Mouse (Mus musculus) neural tube, embryonic 14.5 days (tissue): ENCODE data around the gene Mrps2. TPM values are rescaled to one million over a fixed set of nuclear protein-coding genes. Genes with fewer than 3 reads are reported as not detected.
"Not testable (repeated sequence)": the region's sequence is repeated elsewhere in the genome, so short reads cannot be mapped to it uniquely, and the experiment has no call there.

Source experiments
- ATAC-seq: fragments of 200-750 bp; cut with Nextera tagmentation; 2 replicates; pipeline ENCODE4 v1.8.0; 2017; ENCODE audit warnings: low read depth, mild to moderate bottlenecking, moderate TSS enrichment, moderate library complexity
- H3K27ac ChIP-seq: fragments of 300-500 bp; sonication (generic); 2 replicates; pipeline ENCODE4 v1.5.1; 2014; ENCODE audit warnings: low read depth, mild to moderate bottlenecking, control low read depth, low read length, moderate library complexity, mixed read lengths
- H3K27me3 ChIP-seq: fragments of 300-500 bp; sonication (generic); 2 replicates; pipeline ENCODE4 v1.6.1; 2014; ENCODE audit warnings: low read length; ENCODE audit not compliant: control insufficient read depth, insufficient read depth
- H3K36me3 ChIP-seq: fragments of 300-500 bp; sonication (generic); 2 replicates; pipeline ENCODE4 v1.6.1; 2014; ENCODE audit warnings: low read length, mixed read lengths; ENCODE audit not compliant: control insufficient read depth, insufficient read depth
- H3K4me1 ChIP-seq: fragments of 300-500 bp; sonication (generic); 2 replicates; pipeline ENCODE4 v1.6.1; 2014; ENCODE audit warnings: low read length; ENCODE audit not compliant: control insufficient read depth, insufficient read depth
- H3K4me2 ChIP-seq: fragments of 300-500 bp; sonication (generic); 2 replicates; pipeline ENCODE4 v1.6.1; 2014; ENCODE audit warnings: mild to moderate bottlenecking, low read depth, low read length, control low read depth
- H3K4me3 ChIP-seq: fragments of 300-500 bp; sonication (generic); 2 replicates; pipeline ENCODE4 v1.5.1; 2014; ENCODE audit warnings: low read depth, low read length, control low read depth, mixed read lengths
- H3K9ac ChIP-seq: fragments of 300-500 bp; sonication (generic); replicated peaks from 2 replicates; pipeline ENCODE4 v1.6.1; 2014; ENCODE audit warnings: low read depth, mild to moderate bottlenecking, control low read depth, low read length, mixed read lengths
- H3K9me3 ChIP-seq: fragments of 300-500 bp; sonication (generic); 2 replicates; pipeline ENCODE4 v1.6.1; 2016; ENCODE audit warnings: low read length; ENCODE audit not compliant: control insufficient read depth
- WGBS: fragments of 180-500 bp; shearing (Covaris S2); extraction: QIAGEN DNeasy Blood & Tissue Kit; methylation state at CpG from one replicate; pipeline ENCODE4 v1.1.7; 2014; 5-methylcytosine and 5-hydroxymethylcytosine counted together
- polyA plus RNA-seq: library from polyadenylated mRNA; unstranded; fragments of >200 nt; fragmentation: Nextera tagmentation; extraction: Ambion mirVana; gene quantifications from 2 replicates; pipeline ENCODE4 v1.2.1, GENCODE M21; 2014

The Mrps2 gene
- polyA plus RNA-seq, 1 experiment from 2014 or later: 57.7 TPM

DNA sequence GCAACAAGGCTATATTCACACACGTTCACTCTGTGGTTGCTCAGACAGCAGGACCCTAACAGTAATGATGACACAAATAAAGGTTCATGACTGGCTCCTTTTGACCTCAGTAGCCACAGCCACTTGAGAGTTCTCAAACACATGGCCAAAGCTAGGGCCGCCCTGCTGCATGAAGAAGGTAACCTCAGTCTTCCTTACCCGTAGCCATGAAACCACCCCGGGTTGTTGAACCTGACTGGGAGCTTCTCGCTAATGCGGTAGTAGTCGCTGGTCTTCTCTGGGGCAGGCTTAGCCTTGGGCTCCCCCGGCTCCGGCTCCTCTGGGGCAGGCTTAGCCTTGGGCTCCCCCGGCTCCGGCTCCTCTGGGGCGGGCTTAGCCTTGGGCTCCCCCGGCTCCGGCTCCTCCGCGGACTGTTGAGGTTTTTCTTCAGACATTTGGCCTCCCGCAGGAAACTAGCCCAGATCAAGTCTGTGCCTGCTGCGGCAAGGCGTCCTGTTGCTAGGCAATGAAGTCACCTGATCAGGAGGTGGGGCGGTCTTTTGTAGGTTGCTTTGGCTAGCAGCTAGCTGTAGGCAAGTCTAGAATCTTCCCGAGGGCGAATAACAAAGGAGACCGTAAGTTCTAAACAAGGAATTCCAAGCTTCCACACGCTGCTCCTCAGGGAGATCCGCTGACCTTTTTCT is 1.9 kb upstream of the Mrps2 start, which contains the start of gene 1700007K13Rik:
TSS of gene 1700007K13Rik (minus strand) at position 497 of the 683 bp plus-strand sequence.
- no peak within 1 kb of the TSS for H3K4me3 ChIP-seq
- no peaks in the 10 kb centered on the region for H3K27me3 ChIP-seq
- H3K4me1 ChIP-seq: peaks cover 8% of the 10 kb centered on the region; the same call in 1 of the 2 replicates
- no peaks in the 10 kb centered on the region for H3K9me3 ChIP-seq
- peaks cover 8% of the 10 kb centered on the region; the same call in 1 of the 2 replicates for H3K36me3 ChIP-seq
- WGBS: 5% methylated on average over 25 of the region's 25 CpGs
- ATAC-seq: peak; percentile 63; the same call in 1 of the 2 replicates
- no peak within 1 kb of the TSS for H3K27ac ChIP-seq
- 0 out of 2 replicates have a peak within 1 kb of the TSS, but pooled peaks have one; percentile 5 for H3K9ac ChIP-seq
- H3K4me2 ChIP-seq: peak within 1 kb of the TSS; percentile 42

DNA sequence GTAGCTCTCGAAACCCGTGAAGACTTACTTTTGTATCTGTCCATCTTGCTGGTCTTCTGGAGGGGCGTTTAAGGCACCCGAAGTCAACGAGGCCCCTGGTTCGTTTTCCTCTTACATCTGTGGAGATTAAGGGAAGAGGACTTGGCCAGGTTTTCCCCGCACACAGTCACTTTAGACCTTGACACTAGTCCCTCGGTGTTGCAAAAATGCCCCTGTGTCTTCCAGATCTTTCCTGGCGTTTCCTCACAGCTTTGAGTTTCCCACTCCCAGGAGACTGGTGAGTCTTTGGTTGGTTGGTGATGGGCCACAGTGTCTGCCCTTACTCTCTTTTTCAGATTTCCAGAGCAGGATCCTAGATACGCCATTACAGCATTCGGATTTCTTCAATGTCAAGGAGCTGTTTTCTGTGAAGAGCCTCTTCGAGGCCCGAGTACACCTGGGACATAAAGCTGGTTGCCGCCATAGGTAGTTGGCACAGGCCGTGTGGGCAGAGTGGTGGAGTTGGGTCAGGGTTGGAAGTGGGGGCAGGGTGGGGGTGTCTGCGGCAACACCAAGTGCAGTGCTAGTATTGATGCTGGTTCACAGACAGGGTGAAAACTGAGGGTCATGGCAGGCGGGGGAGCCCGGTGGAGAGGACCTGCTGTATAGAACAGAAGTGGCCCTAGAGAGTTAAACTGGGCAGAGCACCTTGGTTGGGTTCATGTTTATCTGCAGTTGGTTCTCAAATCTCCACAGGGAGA is 790 bp downstream of the Mrps2 start:
- no peak for ATAC-seq
- Histone ChIP-seq H3K4me3 (peak overlapping the region; percentile 97), H3K27ac (no peak overlapping the region), H3K4me2 (peak overlapping the region; percentile 77), H3K36me3 (peaks cover 8% of the 10 kb centered on the region; the same call in 1 of the 2 replicates), H3K4me1 (peaks cover 8% of the 10 kb centered on the region; the same call in 1 of the 2 replicates), H3K9me3 (no peaks in the 10 kb centered on the region), H3K9ac (peak overlapping the region; percentile 93), H3K27me3 (no peaks in the 10 kb centered on the region)
- WGBS: 58% methylated on average over 18 of the region's 18 CpGs

DNA sequence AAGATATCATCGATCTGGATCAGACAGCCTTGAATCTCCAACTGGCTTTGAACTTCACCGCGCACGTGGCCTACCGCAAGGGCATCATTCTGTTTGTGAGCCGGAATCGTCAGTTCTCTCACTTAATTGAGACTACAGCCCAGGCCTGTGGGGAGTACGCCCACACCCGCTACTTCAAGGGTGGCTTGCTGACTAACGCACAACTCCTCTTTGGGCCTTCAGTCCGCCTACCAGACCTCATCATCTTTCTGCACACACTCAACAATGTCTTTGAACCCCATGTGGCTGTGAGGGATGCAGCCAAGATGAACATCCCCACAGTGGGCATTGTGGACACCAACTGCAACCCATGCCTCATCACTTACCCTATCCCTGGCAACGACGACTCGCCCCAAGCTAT is 1.6 kb downstream of the Mrps2 start:
- WGBS: 99% methylated on average over 14 of the region's 14 CpGs

DNA sequence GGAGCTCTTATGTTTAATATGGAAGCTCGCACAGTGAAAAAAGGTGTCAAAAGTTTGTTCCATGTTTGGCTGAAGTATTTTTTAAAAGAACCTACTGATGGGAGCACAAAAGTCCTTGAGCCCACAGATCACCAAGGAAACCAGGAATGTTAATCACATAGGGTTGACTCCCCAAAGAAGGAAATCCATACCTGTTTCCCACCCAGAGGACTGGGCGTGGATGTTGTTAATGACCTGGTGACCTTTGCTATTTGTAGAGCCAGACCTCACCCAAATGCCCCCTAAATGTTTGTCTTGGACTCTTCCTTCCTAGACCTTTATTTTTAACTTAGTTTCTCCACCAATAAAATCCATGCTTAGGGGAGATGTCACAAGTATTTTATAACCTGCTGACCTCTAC is 2.7 kb downstream of the Mrps2 start:
- no peaks in the 10 kb centered on the region for H3K9me3 ChIP-seq
- no peak overlapping the region for H3K4me3 ChIP-seq
- no peaks in the 10 kb centered on the region for H3K27me3 ChIP-seq
- H3K4me1 ChIP-seq: peaks cover 8% of the 10 kb centered on the region; the same call in 1 of the 2 replicates
- H3K4me2 ChIP-seq: no peak overlapping the region
- no peak overlapping the region for H3K9ac ChIP-seq
- peaks cover 8% of the 10 kb centered on the region; the same call in 1 of the 2 replicates for H3K36me3 ChIP-seq
- no peak overlapping the region for H3K27ac ChIP-seq
- WGBS: 96% methylated on average over 2 of the region's 2 CpGs
- no peak for ATAC-seq

More for the DNA sequence above, 1.6 kb downstream of the Mrps2 start:
- H3K36me3 ChIP-seq: peaks cover 8% of the 10 kb centered on the region; the same call in 1 of the 2 replicates
- H3K27me3 ChIP-seq: no peaks in the 10 kb centered on the region
- no peak overlapping the region for H3K9ac ChIP-seq
- H3K9me3 ChIP-seq: no peaks in the 10 kb centered on the region
- no peak overlapping the region for H3K4me2 ChIP-seq
- H3K27ac ChIP-seq: no peak overlapping the region
- no peak for ATAC-seq
- no peak overlapping the region for H3K4me3 ChIP-seq
- H3K4me1 ChIP-seq: peaks cover 8% of the 10 kb centered on the region; the same call in 1 of the 2 replicates

DNA sequence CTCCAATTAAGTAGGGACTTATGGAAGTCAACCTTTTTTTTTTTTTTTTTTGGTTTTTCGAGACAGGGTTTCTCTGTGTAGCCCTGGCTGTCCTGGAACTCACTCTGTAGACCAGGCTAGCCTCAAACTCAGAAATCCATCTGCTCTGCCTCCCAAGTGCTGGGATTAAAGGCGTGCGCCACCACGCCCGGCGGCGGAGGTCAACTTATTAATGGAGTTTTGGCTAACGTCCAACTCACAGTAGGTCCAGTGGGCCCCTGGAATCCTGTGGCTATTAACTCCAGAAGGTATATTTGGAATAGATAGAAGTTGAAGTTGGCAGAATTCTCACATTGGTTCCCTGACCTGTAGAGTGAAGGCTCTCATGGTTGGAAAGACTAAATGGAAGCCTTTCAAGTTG is 4.1 kb downstream of the Mrps2 start:
- 96% methylated on average over 8 of the region's 8 CpGs for WGBS
- H3K9ac ChIP-seq, H3K27ac ChIP-seq, H3K9me3 ChIP-seq, H3K4me1 ChIP-seq, H3K4me3 ChIP-seq, H3K27me3 ChIP-seq, H3K36me3 ChIP-seq, H3K4me2 ChIP-seq, ATAC-seq: not testable (repeated sequence)

DNA sequence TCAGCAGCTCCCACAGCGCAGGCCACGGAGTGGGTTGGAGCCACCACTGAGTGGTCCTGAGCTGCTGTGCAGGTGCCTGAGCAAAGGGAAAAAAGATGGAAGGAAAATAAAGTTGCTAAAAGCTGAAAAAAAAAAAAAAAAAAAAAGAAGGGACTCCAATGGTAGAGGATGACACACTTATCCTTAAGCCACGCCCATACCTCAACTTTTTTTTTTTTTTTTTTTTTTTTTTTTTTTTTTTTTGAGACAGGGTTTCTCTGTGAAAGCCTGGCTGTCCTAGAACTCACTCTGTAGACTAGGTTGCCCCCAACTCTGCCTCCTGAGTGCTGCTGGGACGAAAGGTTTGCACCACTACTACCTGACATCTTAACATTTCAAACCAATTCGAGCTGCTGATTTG is 10.1 kb downstream of the Mrps2 start:
- not testable (repeated sequence) for H3K27ac ChIP-seq, H3K4me3 ChIP-seq, H3K36me3 ChIP-seq, H3K27me3 ChIP-seq, H3K9ac ChIP-seq, H3K9me3 ChIP-seq, H3K4me1 ChIP-seq, ATAC-seq, H3K4me2 ChIP-seq
- WGBS: 95% methylated on average over 5 of the region's 5 CpGs

DNA sequence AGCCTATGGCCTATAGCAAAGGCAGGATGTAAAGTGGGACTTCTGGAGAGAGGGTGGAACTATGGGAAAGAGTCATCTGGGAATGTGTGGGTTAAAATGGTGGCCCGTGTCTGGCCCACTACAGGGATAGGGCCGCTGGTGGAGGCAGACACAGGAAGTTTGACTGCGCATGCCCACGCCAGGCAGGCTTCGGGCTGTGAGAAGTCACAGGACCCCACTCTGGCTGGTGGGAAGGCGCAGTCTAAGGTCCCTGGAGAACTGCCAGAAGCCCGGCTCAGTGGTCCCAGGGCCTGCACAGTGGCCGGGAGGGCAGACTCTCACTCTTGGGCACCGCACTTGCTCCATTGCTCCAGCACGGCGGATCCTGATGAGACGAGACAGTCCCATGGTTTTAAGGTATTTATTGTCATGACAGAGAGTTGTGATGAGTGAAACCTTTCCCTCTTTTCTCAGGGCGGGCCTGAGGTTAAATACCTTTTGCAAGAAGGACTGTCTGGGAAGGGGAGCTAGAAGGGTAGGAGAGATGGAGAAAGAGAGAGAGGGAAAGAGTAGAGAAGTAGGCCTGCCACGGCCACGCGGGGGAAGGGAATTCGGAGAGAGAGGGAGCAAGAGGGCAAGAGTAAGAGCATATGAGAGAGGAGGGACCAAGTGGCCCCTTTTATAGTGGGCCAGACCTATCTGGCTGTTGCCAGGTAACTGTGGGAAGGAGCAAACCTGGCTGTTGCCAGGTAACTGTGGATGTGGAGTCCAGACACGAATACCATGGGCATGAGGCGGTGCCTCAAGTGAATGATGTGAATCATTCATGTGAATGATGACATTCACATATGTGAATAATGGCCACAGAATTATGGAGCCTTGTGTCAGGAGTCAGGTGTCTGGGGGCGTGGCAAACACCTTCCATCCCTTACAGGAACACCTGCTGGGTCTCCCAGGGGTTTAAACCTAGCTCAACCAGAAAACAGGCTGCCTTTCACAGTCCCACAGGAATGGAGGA is 11.6 kb downstream of the Mrps2 start:
- 80% methylated on average over 20 of the region's 20 CpGs for WGBS
- Histone ChIP-seq H3K4me2 (no peak overlapping the region), H3K27ac (no peak overlapping the region), H3K27me3 (no peaks in the 10 kb centered on the region), H3K4me3 (no peak overlapping the region), H3K9ac (no peak overlapping the region), H3K36me3 (no peaks in the 10 kb centered on the region), H3K4me1 (no peaks in the 10 kb centered on the region), H3K9me3 (no peaks in the 10 kb centered on the region)
- no peak for ATAC-seq

DNA sequence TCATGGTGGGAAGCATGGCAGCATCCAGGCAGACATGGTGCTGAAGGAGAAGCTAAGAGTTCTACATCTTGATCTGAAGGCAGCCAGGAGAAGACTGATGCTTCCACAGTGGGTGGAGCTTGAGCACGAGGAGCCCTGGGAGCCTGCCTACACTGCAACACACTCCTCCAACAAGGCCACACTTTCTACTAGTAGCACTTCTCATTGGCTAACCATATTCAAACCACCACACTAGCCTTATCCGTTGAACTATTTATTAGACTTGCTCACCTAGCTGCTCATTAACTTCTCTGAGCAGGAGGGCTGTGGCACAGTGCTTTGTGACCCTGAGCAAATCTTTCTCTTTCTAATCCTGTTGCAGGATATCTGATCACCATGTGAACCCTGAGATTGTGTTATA is 16.0 kb downstream of the Mrps2 start:
- Histone ChIP-seq H3K9me3 (no peaks in the 10 kb centered on the region), H3K27me3 (no peaks in the 10 kb centered on the region), H3K27ac (no peak overlapping the region), H3K36me3 (no peaks in the 10 kb centered on the region), H3K4me1 (no peaks in the 10 kb centered on the region), H3K4me3 (no peak overlapping the region), H3K4me2 (no peak overlapping the region), H3K9ac (no peak overlapping the region)
- ATAC-seq: no peak
- WGBS: 76% methylated on average over 2 of the region's 2 CpGs
